Mouse (Mus musculus): ENCODE results near the gene Tmem132d. TPM values are rescaled to one million over a fixed set of nuclear protein-coding genes. Genes with fewer than 3 reads are reported as not detected.

Gene Tmem132d
- polyA plus RNA-seq, 1 experiment = not detected

DNA sequence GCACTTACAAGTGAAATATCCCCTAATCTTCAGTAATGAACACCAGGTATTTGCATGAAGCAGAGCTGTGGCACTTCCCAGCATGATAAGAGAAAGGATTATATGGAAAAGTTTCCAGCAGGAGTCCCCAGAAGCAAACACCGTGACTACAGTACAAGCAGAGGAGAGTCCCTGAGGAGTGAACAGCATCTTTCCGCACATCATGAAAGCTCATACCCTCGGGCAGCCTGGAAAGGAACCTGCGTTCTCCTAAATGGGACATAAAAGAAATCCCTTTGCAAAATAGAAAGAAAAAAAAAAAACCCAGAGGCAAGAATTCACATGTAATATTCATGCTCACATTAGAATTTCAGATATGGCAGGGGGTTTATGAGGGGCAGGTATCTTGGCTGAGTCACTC lies 238.8 kb downstream of the Tmem132d start:
- no peak overlapping the region for H3K4me3 ChIP-seq (replicated peaks)
- H3K9me3 ChIP-seq = peaks cover 69% of the 10 kb centered on the region
- TF ChIP-seq GATA1 (IDR thresholded peaks at IDR 0.05; ENCODE audit: borderline replicate concordance, low read length) = no peak
- TF ChIP-seq FLI1 (IDR thresholded peaks at IDR 0.05; ENCODE audit: low read length) = no peak
- no peaks in the 10 kb centered on the region for H3K36me3 ChIP-seq (replicated peaks; ENCODE audit: low read length)
- no peaks in the 10 kb centered on the region for H3K27me3 ChIP-seq (replicated peaks)
- no peaks in the 10 kb centered on the region for H3K4me1 ChIP-seq

- Histone ChIP-seq H3K4me1 (no peaks in the 10 kb centered on the region), H3K36me3 (replicated peaks; ENCODE audit: low read length) (no peaks in the 10 kb centered on the region), H3K9me3 (peaks cover 66% of the 10 kb centered on the region), H3K4me3 (replicated peaks) (no peak overlapping the region), H3K27me3 (replicated peaks) (no peaks in the 10 kb centered on the region)
- TF ChIP-seq FLI1 (IDR thresholded peaks at IDR 0.05; ENCODE audit: low read length) (no peak), GATA1 (IDR thresholded peaks at IDR 0.05; ENCODE audit: borderline replicate concordance, low read length) (no peak)
These were observed 240.3 kb downstream of the Tmem132d start for GRCm38 (mm10) chr5:128192485-128193055.

DNA sequence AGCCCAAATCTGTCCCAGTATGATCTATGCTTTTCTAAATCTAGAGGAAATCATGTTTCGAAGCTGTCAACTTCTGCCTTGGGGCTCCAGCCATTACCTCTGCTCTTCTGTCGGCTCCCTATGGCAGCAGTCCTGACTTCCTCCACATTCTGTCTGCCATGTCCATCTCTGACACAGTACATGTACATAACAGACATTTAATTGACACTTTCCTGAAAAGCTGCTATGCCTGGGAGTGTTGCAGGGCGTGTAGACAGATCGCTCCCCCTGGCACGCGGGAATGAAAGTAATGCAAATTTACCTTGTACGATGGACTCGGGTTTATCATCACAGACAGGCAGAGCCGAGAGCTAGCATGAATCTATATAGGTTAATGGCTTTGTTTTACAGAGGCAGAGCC lies 241.2 kb downstream of the Tmem132d start:
- H3K36me3 ChIP-seq (replicated peaks; ENCODE audit: low read length) = no peaks in the 10 kb centered on the region
- H3K9me3 ChIP-seq = peaks cover 73% of the 10 kb centered on the region
- TF ChIP-seq GATA1 (IDR thresholded peaks at IDR 0.05; ENCODE audit: borderline replicate concordance, low read length) (no peak), FLI1 (IDR thresholded peaks at IDR 0.05; ENCODE audit: low read length) (no peak)

GRCm38 (mm10) chr5:128190243-128190820 lies 242.5 kb downstream of the Tmem132d start:
- peaks cover 73% of the 10 kb centered on the region for H3K9me3 ChIP-seq
- no peaks in the 10 kb centered on the region for H3K27me3 ChIP-seq (replicated peaks)
- H3K4me1 ChIP-seq = no peaks in the 10 kb centered on the region
- H3K36me3 ChIP-seq (replicated peaks; ENCODE audit: low read length) = no peaks in the 10 kb centered on the region
- no peak for TF ChIP-seq FLI1 (IDR thresholded peaks at IDR 0.05; ENCODE audit: low read length)
- no peak for TF ChIP-seq GATA1 (IDR thresholded peaks at IDR 0.05; ENCODE audit: borderline replicate concordance, low read length)
- no peak overlapping the region for H3K4me3 ChIP-seq (replicated peaks)

More for the DNA sequence above, 241.2 kb downstream of the Tmem132d start:
- Histone ChIP-seq H3K4me1 (no peaks in the 10 kb centered on the region), H3K4me3 (replicated peaks) (no peak overlapping the region), H3K27me3 (replicated peaks) (no peaks in the 10 kb centered on the region)

- Histone ChIP-seq H3K4me1 (no peaks in the 10 kb centered on the region), H3K27me3 (replicated peaks) (no peaks in the 10 kb centered on the region), H3K4me3 (replicated peaks) (no peak overlapping the region), H3K9me3 (peaks cover 63% of the 10 kb centered on the region), H3K36me3 (replicated peaks; ENCODE audit: low read length) (no peaks in the 10 kb centered on the region)
- TF ChIP-seq FLI1 (IDR thresholded peaks at IDR 0.05; ENCODE audit: low read length) = no peak
- no peak for TF ChIP-seq GATA1 (IDR thresholded peaks at IDR 0.05; ENCODE audit: borderline replicate concordance, low read length)
These were observed 256.6 kb downstream of the Tmem132d start for GRCm38 (mm10) chr5:128176234-128176633.

- no peaks in the 10 kb centered on the region for H3K27me3 ChIP-seq (replicated peaks)
- H3K36me3 ChIP-seq (replicated peaks; ENCODE audit: low read length) = no peaks in the 10 kb centered on the region
- TF ChIP-seq FLI1 (IDR thresholded peaks at IDR 0.05; ENCODE audit: low read length) (no peak), GATA1 (IDR thresholded peaks at IDR 0.05; ENCODE audit: borderline replicate concordance, low read length) (no peak)
- H3K9me3 ChIP-seq = peaks cover 59% of the 10 kb centered on the region
- no peak overlapping the region for H3K4me3 ChIP-seq (replicated peaks)
- H3K4me1 ChIP-seq = no peaks in the 10 kb centered on the region
These were observed 273.8 kb downstream of the Tmem132d start for GRCm38 (mm10) chr5:128158901-128159675.

- TF ChIP-seq GATA1 (IDR thresholded peaks at IDR 0.05; ENCODE audit: borderline replicate concordance, low read length) (no peak), FLI1 (IDR thresholded peaks at IDR 0.05; ENCODE audit: low read length) (no peak)
- Histone ChIP-seq H3K9me3 (peaks cover 73% of the 10 kb centered on the region), H3K4me1 (no peaks in the 10 kb centered on the region), H3K36me3 (replicated peaks; ENCODE audit: low read length) (no peaks in the 10 kb centered on the region), H3K27me3 (replicated peaks) (no peaks in the 10 kb centered on the region), H3K4me3 (replicated peaks) (no peak overlapping the region)
These were observed 281.4 kb downstream of the Tmem132d start for GRCm38 (mm10) chr5:128151461-128151860.

DNA sequence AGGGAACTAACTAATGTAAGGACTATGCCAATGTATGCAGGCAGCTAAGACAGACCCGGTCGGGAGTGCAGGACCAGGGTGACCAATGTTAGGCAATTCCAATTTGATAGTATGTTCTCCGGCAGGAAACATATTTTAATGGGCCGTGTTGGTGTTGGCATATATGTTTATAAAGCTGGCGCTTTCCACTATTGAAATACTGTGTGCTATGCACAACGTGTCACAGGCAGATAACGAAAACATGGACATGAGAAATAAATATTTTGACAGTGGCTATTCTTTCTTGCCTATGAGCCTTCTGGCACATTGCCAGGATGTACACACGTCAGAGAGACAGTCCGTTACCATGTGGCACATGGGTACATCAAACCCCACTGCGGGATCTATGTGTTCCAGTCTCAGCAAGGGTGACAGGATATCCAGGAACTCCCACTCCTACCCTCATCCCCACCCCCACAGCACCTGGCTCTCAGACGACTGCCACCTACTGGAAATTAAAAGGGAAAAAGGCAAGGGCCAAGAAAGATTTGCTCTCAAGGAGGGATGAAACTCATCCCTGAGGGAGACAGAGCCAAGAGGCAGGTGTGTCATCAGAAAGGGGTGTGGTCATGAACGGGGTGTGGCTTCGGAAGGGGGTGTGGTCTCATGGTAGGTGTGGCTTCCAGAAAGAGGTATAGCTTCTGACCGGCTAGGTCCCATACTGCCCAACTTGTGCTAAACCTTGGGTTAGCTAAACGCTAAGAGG lies 285.8 kb downstream of the Tmem132d start:
- Histone ChIP-seq H3K27me3 (replicated peaks) (no peaks in the 10 kb centered on the region), H3K36me3 (replicated peaks; ENCODE audit: low read length) (no peaks in the 10 kb centered on the region), H3K9me3 (peaks cover 76% of the 10 kb centered on the region), H3K4me1 (no peaks in the 10 kb centered on the region), H3K4me3 (replicated peaks) (no peak overlapping the region)
- no peak for TF ChIP-seq GATA1 (IDR thresholded peaks at IDR 0.05; ENCODE audit: borderline replicate concordance, low read length)
- TF ChIP-seq FLI1 (IDR thresholded peaks at IDR 0.05; ENCODE audit: low read length) = no peak

DNA sequence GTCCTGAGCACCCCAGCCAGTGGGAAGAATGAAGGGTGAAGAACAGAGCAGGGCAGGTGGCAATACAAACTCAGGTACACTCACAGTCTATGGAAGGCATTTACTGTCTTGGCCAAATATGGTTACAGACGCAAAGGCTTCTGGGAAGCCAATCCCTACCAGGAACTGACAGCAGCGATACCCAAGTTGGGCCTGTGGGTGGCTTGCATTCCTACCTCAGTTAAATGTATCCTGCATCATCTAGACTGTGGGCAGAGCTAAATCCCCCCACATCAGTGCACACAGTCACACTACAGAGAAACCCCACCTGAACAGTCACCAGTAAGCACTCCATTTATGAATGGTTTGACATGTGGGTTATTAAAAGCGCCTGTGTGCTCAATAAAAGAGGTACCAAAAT lies 288.1 kb downstream of the Tmem132d start:
- no peaks in the 10 kb centered on the region for H3K36me3 ChIP-seq (replicated peaks; ENCODE audit: low read length)
- TF ChIP-seq FLI1 (IDR thresholded peaks at IDR 0.05; ENCODE audit: low read length) (no peak), GATA1 (IDR thresholded peaks at IDR 0.05; ENCODE audit: borderline replicate concordance, low read length) (no peak)
- H3K4me3 ChIP-seq (replicated peaks) = no peak overlapping the region
- no peaks in the 10 kb centered on the region for H3K27me3 ChIP-seq (replicated peaks)
- no peaks in the 10 kb centered on the region for H3K4me1 ChIP-seq
- H3K9me3 ChIP-seq = peaks cover 85% of the 10 kb centered on the region

Measured in megakaryocyte, embryonic 14.5 days (primary cell).